Mouse (Mus musculus) heart, postnatal 0 days (tissue): ENCODE data around the gene Hibadh.

ENCODE experiments used
- CTCF ChIP-seq: IDR thresholded peaks from 2 replicates; pipeline ENCODE4 v1.5.1; 2016; ENCODE audit warnings: antibody characterized with exemption, control low read depth, low read depth
- EP300 ChIP-seq: IDR thresholded peaks from 2 replicates; pipeline ENCODE4 v1.6.1; 2016; ENCODE audit warnings: antibody characterized with exemption, low read depth

DNA sequence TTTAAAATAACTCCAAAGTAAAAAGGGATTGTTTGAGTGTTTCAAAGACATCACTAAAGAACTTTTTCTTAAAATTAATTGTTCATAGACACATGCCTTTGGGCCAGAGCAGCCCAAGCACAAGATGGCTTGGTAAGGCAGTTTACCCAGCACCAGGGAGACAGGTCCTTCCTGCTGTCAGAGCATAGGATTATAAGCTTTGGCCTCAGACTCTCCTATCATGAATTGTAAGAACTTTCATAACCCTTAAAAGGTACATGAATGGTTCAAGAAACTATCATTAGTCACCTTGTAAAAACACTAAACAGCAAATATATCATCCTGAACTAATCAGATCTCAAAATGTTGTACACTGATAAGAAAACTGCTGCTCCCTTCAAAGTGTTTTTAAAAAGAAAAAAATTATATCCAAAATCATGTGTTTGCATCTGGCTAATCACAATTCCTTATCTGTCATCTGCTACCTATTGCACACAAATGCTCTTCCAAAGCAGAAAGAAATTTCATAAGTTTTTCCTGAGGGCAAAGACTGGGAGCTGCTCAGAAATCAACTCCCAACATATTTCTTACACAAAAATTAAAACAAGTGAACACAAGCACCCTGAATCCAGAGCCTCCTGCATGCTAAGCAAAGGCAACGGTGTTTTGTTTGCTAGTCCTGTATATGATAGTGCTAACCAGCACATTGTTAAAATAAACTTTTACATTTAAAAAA, 1.6 kb downstream of the Hibadh start:
- TF ChIP-seq EP300 (no peak), CTCF (no peak)
